Mouse (Mus musculus) brain, adult 2 months (tissue): ENCODE data around the gene Rasa2.
"Not testable (repeated sequence)": the region's sequence is repeated elsewhere in the genome, so short reads cannot be mapped to it uniquely, and the experiment has no call there.

Experiments used
- DNase-seq: peaks from one replicate; pipeline ENCODE4 v3.0.0; 2011; ENCODE audit warnings: low read depth, low spot score

The Rasa2 gene

GRCm38 (mm10) chr9:96631389-96632072 lies at the start of gene Rasa2:
Gene Rasa2 (minus strand): TSS chr9:96631617.
- peak; percentile 95 for DNase-seq

- DNase-seq = no peak
Measured at GRCm38 (mm10) chr9:96678611-96679010, 47.2 kb upstream of the Rasa2 start.

- not testable (repeated sequence) for DNase-seq
Measured at GRCm38 (mm10) chr9:96677711-96678110, 46.3 kb upstream of the Rasa2 start.

DNA sequence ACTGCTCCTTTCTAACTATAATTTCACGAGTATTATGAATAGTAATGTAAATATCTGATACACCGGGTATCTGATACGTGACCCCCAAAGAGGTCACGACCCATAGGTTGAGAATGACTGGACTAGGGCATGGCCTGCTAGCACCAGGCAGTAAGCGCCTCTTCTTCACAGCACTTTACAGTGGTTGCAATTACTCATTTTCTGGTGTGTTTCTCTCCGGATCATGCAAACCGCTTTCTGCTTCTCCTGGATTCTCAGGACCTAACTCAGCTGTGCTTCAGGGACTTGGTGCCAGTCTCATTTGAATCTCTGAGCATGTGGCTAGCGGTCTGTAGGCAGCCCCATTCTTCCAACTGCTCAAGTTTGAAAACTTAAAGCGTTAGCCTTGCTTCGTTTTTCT lies 45.3 kb upstream of the Rasa2 start:
- no peak for DNase-seq

GRCm38 (mm10) chr9:96675763-96676640 lies 44.6 kb upstream of the Rasa2 start:
- DNase-seq = no peak

DNA sequence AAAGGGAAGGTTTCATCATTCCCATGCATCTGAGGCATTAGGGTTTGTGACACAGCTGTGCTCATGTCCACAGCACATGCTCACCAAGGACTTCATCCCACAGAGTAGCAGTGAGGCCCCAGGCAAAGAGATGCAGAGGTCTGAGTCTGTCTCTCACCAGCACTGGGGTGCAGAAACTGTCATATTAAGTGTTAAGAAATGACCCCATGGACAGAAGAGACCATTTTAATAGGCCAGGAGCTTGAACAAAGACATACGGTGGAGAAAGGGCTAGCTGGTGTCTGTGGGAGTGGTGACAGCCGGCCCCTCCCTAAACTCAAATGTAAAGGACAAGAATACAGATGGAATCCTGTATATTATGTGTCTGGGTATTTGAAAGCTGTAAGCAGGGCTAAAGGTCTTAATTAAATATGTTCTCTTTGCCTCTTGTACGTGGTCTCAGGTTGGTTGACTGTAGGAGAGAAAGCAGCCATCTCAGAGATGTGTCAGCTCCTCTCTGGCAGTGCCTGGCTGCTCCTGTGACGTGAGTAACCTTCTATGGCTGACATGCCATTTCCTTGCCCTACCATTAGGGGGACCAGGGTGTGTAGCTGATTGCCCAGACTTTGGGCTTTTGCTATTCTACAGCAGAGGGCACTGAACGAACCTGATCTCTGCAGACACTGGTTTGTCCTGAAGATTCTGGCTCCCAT lies 43.8 kb upstream of the Rasa2 start:
- DNase-seq = peak; percentile 90

DNA sequence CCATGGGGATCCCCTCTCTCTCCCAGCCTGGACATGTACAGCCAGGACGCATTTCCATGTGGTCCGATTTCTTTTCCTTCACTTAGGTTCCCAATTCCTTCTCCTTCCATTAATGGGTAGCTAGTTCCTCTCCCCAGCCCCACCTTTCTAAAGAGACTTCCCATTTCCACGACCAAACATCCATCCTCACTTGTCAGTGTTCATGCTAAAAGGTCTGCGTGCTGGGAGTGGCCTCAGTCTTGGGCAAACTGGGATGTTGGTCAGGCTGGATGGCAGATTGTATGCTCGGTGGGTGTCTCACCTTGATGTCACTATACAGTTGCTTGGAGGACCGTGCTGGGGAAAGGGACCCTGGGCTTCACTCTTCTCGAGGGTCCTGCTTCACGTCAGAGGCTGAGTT lies 42.9 kb upstream of the Rasa2 start:
- DNase-seq = no peak

- DNase-seq = no peak
Measured at GRCm38 (mm10) chr9:96672466-96672865, 41.0 kb upstream of the Rasa2 start.

DNA sequence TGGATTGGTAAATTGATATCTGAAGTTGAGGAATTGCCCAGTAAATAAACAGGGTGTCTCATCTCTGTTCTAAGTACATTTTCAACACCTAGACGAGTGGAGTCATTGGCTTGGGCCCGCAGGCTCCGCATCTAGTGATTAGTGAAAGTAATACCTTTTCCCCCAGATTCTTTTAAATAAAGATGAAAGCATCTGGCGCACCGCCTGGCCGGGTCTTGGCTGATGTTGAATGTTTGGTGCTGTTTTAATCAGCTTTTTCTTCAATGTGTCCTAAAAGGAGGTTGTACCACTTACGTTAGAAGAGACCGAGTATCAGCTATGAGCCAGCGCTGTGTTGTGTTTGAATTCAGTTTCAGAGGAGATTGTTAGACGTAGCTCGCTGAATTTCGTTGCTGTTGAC lies 39.8 kb upstream of the Rasa2 start:
- no peak for DNase-seq

GRCm38 (mm10) chr9:96669877-96670276 lies 38.5 kb upstream of the Rasa2 start:
- peak; percentile 99 for DNase-seq

- DNase-seq = peak; percentile 93
Measured at GRCm38 (mm10) chr9:96668628-96669027, 37.2 kb upstream of the Rasa2 start.

DNA sequence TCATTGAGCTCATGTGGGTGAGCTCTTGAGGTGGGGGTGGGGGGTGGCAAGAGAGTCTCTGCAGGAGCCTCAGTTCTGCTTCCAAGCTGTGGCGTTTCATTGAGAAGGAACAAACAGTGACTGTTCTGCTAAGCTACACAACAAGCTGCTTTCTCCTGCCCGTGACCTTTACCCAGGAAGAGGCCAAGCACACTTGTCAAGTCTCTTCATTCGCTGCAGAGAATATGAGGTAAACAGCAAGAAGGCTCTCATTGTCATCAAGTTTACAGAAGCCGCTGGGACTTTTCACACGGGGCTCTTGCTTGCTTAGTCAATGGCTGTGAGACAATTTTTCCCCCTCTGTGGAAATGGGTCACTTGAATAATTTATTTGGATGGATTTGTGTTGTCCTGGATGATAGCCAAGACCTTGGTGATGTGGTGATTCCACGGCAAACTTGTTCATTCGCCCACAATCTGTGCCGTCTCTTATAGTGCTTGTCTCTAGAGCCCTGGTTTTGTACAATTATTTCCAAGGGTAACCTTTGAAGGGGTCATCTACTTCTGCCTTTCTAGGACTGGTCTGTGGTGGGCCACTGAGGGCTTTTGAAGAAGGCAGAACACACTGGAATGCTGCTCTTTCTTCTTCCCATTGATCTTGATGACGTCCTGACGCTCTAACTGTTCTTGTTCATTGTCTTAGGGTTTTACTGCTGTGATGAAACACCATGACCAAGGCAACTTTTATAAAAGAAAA lies 29.3 kb upstream of the Rasa2 start:
- peak; percentile 61 for DNase-seq

DNA sequence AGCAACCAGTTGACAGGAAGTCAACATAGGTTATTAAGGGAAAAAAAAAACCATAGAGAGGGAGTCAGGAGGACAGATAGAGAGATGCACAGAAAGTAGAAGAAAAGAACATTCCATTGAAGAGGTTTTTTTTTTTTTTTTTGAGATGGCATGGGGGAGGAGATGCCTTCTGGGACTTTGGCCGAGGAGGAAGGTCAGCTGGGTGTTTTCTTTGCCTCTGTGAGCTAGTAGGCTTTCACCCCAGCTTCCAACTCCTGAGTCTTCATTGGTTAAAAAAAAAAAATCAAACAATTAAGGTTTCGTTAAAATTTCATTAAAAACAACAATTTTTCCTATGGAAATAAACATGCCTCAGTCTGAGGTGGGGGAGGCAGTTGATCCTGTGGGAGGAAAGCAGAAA lies 28.4 kb upstream of the Rasa2 start:
- no peak for DNase-seq

GRCm38 (mm10) chr9:96653538-96653937 lies 22.1 kb upstream of the Rasa2 start:
- no peak for DNase-seq

DNA sequence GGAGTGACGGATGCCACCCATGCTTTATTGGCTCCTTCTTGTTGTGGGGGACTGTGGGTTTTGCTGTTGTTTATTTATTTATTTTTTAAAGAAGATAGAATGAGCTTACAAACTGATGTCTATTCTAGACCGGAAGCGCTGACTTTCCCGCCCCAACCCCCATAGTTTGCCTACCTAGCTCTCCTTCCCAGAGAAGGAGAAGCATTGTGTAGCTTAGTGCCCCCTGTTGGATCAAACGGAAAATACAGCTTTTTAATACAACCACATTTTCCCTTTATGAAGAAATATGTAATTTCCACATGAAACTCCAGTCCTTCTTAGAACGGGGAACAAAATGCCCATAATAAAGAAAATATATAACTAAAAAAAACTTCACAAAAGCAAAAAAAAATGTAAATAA lies 21.3 kb upstream of the Rasa2 start:
- DNase-seq = peak; percentile 68

- DNase-seq = no peak
Measured at GRCm38 (mm10) chr9:96650807-96651206, 19.4 kb upstream of the Rasa2 start.

DNA sequence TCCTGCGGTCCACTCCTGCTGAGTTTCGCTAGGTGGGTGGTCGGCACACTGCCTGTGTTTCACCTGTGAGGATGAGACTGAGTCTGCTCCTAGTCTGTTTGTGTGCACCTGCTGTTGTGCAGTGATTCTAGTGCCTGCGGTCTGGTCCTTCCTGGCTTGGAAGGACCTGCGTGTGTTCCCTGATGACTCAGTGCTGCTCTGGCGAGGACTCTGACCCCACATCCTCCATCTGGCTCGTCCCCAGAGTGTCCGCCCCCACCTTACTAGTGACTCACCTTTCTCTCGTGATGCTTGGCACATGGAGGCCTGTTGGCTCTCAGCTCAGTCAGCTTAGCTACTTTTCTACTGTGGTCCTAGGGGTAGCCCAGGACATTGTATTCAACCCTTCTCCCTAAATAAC lies 18.5 kb upstream of the Rasa2 start:
- DNase-seq = peak; percentile 95

- DNase-seq = peak; percentile 91
Measured at GRCm38 (mm10) chr9:96649362-96649761, 17.9 kb upstream of the Rasa2 start.

DNA sequence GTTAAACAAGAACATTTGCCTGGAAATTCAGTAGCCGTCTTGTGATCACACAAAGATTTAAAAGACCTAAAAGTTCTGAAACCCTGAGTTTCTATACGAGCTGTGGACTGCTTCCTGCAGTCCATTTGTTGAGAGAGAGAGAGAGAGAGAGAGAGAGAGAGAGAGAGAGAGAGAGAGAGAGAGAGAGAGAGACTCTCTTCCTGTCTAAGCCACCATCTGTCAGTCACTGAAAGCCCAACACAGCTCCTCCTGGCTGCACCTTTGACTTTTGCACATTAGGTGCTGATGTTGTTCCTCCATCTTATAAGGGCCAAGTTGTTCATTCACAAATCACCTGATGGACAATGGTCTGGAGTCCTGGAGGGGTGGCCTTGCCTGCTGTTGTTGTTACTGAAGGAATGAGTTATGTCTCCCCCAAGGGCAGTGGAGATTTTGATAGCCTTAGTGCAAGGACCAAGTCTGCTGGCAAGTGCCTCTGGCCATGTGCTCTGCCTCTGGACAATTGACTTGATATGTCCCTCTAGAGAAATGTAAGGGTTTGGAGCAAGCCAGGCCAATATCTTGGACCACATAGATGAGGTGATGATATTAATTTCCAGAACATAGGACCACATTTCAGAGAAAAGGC lies 15.4 kb upstream of the Rasa2 start:
- no peak for DNase-seq

- peak; percentile 23 for DNase-seq
Measured at GRCm38 (mm10) chr9:96644840-96645239, 13.4 kb upstream of the Rasa2 start.

DNA sequence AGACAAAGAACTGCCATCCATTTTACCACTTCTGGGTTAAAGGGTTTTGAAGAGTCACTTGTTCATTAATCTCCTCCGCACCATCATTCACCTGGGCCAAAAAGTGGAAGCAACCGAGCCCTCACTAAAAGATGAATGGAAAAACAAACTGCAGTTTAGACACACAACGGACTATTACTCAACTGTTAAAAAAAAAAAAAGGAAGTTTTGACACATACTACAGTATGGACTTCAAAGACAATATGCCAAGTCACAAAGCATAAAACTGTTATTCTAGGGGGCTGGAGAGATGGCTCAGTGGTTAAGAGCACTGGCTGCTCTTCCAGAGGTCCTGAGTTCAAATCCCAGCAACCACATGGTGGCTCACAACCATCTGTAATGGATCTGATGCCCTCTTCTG lies 12.6 kb upstream of the Rasa2 start:
- DNase-seq = not testable (repeated sequence)
